Mouse (Mus musculus): ENCODE measurements around the gene Cebpzos.
A peak's percentile ranks its signal among the peaks of the same experiment; 100 is the strongest.

Gene Cebpzos

DNA sequence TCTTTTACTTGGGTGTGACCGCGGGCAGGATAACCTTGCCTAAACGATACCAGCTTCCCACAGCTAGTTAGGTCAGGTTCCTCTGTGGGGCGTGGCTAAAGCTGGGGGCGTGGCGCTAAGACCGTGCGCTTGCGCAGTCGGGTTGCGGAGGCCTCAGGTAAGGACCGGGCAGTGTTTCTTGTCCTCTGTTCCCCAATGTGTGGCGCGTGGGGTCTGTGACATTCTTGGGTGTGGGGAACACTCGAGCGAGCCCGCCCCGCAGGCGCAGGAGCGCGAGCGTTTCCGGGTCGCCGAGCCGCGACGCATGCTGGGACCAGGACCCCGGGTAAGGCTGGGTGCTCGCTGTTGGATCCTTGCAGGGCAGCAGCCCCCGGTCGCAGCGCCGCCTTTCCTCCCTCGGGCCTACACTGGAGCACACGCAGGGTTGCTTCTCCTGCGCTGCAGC lies at the start of gene Cebpzos:
Gene Cebpzos (plus strand): TSS at position 132 of the 445 bp plus-strand sequence.
- peak; percentile 91 for DNase-seq

DNA sequence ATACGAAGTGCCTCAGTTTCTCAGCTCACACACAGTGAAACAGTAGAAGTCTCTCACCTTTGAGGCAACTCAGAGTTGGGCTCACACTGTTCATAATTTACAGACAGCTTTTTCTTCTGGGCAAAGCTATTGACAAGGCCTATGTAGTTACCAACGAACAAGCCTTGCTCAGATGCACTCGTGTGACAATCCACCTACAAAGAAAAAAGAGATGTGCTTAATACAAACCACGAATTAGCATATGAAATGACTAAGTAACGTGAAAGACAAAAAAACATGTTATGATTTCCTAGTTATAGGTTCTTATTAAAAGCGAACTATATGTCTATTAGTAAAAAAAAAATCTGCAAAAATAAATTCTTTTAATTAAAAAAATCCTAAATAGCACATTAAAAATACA lies 42.4 kb upstream of the Cebpzos start:
- DNase-seq, result no peak

DNA sequence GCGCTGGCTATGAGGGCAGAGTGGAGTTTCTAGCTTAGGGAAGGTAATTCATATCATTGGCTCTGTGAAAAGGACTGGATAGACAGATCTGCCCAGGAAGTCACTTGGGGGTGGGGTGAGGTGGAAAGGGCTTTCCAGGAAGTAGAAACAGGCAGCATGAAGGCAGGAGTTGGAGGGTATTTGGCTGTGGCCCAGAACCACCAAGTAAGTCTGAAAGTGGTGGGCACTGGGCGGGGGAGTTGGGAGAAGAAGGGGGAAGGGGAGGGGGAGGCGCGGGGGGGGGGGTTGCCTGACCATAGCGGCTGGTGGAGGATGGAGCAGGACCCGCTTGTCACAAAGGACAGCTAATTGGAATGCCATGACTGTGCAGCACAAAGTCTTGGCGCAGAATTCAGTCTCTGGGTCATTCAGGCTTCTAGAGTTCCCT lies 34.4 kb upstream of the Cebpzos start:
- DNase-seq, result peak; percentile 34 to 46

DNA sequence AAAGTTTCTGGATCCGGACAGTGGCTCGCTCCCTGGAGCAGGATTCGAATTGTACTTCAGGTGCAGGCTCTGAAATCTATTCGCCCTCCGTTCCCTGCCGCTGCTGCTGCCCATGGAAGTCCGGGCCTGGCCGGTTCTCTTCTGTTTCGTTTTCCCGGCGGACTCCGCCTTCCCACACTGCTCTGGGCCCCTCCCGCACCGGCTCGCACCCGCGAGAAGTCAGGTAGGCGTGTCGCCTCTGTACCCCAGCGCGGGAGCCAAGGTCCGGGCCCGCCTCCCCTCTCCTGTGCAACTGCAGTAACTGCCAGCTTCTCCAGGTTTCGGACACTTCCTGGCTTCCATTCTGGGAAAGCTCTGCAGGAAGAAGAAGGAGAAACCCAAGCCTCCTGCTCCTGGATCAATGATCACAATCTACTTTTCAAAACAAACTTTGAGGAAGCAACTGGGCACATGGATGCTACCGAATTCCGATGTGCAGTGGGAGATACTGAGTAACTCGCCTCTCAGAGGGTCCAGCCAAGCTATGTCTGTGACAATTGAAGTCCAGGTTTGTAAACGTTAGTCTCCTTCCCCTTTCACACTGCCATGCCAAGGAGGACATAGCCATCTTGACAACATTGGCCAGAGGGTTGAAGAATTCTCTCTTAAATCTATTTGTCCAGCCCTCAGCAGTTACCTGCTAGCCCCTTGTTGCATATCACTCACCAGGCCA lies 33.7 kb upstream of the Cebpzos start, which contains the start of gene Eif2ak2:
Gene Eif2ak2 (minus strand): TSS at position 173 of the 712 bp plus-strand sequence.
- DNase-seq, result peak; percentile 94 to 95

DNA sequence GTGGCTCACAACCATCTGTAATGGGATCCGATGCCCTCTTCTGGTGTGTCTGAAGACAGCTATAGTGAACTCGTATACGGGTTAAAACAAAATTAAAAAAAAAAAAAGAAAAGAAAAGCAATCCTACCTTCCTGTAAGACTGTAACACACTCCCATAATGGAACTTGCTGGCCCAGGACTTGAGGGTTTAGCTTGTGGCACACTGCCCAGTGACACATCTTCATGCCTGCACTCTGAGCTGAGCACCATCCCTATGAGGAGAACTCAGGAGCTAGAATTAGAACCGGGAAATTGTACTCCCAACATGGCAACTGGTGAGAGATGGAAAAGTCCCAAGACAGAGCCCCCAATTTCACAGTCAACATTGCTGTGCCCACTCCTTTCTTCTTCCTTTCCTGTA lies 33.0 kb upstream of the Cebpzos start:
- DNase-seq, result no peak

DNA sequence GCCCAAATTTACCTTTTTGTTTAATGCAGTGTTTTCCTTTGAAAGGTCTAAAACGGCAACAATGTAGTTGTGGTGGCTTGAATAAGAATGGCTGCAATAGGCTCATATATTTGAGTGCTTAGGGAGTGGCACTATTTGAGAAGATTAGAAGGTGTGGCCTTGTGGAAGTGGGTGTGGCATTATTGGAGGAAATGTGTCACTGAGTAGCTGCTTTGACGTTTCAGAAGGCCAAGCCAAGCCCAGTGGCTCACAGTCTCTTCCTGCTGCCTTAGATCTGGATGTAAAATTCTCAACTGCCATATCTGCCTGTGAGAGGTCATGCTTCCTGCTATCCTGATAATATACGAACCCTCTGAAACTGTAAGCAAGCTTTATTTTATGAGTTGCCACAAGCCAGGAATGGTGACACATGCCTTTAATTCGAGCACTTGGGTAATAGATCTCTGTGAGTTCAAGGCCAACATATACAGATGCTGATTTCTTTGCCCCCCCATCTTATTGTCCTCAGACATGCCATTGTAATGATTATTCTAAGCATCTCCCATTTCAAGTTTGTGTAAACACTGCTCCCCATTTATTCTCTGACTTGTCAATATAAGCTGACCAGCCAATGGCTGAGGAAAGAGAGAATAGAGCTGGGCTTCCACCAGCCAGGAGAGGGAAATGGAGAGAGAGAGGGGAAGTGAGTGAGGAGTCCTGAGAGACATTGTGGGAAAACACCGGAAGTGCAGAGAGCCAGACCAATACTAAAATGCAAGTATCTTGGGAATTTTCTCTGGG lies 30.8 kb upstream of the Cebpzos start:
- DNase-seq, result no peak

DNA sequence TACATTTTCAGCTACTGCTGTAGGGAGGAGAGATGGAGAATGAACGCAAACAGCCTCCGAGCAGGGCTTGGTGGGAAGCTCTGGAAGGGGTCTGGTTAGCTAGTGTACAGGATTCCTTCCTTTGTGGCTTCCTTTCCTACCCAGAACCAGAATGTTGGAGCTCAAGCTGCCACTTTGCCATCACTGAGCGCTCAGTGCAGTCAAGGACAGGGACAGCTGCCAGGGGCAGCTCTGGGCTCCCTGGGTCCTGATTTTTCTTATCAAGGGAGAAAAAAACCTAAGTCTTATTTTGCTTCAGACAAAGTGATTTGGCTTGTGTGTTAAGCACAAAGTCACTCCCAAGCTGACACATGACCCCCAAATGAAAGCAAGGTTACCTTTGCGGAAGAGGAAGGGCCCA lies 27.7 kb upstream of the Cebpzos start:
- DNase-seq, result no peak

DNA sequence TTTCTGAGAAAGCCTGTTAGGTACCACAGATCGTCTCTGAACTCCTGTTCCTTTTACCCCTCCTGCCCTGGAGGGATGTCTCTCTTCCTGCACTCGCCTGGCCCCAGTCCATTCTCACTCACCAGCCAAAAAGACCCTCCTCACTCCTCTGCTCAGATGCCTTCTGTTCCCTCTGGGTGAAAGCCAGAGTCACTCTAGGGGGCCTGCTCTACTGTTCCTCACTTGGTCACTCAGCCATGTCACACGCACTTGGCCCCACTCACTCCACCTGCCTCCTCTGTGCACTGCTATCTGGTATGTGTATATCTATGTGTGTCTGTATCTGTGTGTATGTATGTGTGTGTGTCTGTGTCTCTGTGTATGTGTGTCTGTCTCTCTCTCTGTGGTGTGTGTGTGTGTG lies 27.1 kb upstream of the Cebpzos start:
- DNase-seq, result no peak

DNA sequence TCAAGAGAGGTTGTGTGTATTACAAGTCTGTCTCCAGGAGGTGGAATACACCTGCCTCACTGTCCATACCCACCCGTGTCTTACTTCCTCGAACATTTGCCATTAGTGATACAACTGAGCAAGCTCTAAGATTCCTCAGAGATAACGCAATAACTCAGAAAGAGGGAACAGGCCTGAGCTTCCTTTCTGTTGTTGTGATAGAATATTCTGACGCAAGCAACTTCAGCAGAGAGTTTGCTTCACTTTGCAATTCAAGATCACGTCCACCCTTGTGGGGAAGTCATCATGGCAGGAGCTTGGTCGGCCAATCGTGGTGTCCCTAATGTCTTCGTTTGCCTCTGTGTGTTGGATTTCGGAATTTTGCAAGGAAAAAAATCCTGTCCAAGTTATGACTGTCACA lies 25.3 kb upstream of the Cebpzos start:
- no peak for DNase-seq

DNA sequence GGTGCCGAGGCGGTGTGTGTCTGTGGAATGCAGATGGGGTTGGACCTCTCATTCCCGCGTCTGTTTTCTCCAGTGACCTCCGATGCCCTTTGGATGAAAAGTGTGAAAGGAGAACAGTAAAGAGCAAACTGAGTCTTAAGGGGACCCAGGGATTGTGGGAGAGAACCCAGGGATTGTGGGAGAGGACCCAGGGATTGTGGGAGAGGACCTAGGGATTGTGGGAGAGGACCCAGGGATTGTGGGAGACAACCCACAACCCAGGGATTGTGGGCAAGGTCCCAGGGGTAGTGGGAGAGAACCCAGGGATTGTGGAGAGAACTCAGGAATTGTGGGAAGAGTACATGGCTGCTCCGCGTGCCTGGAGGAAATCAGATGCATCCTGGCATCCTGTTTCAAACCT lies 21.3 kb upstream of the Cebpzos start:
- DNase-seq, result no peak

DNA sequence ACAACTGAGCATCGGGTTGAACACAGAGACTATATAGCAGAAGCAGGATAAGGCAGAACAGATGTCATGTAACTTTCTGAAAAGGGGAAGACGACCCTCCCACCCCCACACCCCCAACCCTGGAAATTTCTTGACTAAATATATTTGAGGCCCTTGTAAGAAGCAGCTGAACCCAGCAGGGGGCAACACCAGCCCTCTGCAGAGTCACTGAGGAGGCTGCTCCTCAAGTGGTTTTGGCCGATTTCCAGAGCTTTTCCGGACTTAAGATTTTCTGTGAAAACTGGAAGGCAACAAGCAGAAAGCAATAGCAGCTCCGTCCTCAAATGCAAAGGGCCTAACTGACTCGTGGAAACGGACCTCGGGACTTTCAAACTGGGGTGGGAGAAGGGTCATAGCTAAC lies 20.9 kb upstream of the Cebpzos start:
- DNase-seq, result peak; percentile 64 to 81

DNA sequence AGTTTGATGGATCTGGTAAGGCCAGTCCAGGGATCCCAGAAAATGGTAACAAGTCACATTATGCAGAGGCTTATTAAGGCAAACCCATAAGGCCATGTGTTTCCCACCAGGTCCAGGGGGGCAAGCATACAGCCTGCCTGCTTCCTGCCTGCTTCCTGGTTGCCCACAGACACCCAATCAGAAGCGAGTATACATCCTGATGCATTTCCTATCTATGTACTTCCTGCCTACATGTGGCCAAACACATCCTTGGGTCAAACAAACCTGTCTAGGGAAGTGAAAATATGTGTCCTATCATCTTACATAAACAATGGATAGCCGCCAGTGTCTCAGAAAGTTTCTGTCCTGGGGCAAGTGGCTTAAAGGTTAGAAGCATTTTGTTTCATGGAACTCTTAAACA lies 13.1 kb upstream of the Cebpzos start:
- no peak for DNase-seq

DNA sequence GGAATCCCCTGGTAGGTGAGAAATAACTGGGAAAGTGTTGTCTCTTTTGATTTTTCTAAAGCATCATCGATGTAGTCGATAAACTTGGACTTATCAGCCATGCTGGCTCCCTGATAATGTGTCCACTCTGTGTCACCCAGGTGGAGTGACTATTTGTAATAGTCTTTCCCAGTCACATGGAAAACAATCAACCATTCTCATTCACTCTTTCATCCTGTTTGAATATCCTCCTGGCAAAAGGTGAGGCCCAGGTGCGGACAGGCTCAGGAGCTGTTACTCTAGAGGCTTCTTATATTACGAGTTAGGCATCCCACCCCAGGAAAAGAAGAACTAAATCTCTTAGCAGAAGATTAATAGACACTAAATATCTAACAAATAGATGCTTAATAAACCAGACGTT lies 9.4 kb upstream of the Cebpzos start, which contains the start of gene Sult6b1:
Gene Sult6b1 (minus strand): TSS at position 101 of the 400 bp plus-strand sequence.
- DNase-seq, result no peak

DNA sequence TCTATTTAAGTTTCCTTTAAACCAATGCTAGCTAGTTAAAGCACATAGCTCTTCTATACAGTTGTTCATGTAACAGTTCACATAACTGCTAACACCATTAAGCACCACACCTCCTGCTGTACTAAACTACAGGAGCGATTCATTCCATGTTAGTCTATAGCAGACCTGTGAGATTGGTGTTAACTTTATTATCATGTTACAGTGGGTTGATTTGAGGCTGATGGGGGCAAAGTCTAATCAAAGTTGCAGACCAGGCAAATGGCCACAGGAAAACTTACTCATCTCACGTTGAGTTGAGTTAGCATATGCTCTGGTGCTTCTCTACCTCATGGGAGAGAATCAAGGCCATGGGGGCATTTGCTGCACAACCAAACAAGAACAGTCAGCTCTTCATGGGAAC lies 6.9 kb upstream of the Cebpzos start:
- no peak for DNase-seq

DNA sequence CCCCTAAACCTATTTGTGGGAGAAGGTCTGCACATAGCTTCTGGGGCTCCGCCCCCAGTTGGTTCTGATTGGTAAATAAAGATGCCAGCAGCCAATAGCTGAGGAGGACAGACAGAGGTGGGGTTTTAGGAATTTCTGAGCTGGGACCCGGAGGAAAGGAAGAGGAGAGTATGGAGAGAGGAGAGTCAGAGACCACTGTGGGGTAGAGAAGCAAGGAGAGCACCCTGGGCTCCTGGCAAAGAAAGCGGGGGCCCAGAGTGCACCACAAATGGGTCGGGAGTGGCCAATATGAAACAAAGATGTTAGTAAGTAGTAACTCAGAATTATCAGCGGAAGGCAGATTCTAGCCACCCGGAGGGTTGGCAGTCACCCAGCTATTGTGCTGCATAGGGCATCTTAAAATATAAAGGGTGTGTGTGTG lies 3.4 kb upstream of the Cebpzos start:
- DNase-seq, result peak in 1 of 2 experiments; percentile 37

DNA sequence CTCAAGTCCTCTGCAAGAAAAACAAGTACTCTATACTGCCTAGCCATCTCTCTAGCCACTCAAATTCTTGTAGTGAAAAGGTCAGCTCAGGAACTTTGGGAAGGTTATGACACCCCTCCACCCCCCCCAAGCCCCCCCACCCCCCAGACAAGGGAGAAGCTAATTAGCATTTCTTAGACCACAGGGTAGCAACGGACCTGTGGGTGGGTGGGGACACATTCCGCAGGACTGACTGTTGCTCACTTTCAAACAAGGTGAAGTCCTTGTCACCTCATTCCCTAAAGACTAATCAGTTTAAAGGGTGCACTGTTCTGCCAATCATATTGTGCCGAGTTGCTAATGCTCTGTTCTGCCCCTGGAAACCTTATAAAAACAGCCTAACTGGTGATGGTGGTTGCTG lies 2.4 kb upstream of the Cebpzos start:
- no peak for DNase-seq

DNA sequence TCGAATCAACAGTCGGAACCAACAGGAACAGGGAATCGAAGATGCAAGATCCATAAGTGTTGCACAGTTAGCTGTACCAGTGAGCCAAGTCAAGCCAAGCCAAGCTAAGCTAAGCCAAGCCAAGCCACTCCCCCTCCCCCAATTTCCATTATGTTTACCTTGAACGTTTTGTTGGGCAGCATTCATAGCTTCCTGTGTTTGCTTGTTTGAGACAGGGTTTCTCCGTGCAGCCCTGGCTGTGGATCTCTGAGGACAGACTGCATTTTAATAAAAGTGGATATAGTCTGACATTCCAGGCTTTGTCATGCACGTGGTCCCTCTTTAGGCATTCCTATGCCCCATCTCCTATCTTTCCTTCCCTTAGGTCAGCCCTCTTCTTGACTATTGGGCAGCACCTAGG lies 528 bp upstream of the Cebpzos start:
- no peak for DNase-seq

DNA sequence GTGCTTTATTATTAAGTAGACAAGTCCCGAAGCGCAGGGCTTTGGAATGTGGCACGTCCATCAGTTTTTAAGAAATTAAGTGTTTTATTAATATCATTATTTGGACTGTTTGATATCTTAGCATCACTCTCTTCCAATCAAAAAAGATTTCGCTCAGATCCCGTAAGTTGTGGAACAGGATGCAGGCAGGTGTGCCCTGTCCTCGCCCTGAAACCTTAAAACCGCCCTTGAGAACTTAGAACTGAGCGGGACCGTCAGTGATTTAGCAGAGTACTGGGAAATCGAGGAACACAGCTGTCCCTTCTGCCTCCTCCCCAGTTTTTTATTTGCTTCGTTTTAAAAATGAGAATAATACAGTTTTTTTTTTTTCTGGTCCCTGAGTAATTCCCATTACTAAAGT lies 599 bp downstream of the Cebpzos start:
- DNase-seq, result peak in 1 of 2 experiments; percentile 10

DNA sequence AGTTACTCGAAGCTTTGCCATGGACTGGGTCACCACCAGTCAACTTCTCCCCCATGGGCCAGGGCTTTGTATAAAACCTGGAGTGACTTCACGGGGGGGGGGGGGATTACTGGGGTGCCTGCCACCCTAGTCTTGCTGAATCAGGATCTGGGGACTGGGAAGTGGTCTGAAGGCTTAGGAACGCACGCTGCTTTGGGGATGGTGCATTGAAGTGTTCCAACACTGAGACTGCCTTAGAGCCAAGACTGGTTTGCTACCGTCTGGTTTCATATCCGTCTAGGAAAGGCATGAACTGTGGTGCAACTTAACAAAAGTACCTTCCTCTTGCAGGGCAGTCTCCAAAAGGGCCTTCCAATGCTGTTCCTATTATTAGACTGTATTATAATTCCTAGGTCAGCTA lies 1.4 kb downstream of the Cebpzos start:
- DNase-seq, result no peak

DNA sequence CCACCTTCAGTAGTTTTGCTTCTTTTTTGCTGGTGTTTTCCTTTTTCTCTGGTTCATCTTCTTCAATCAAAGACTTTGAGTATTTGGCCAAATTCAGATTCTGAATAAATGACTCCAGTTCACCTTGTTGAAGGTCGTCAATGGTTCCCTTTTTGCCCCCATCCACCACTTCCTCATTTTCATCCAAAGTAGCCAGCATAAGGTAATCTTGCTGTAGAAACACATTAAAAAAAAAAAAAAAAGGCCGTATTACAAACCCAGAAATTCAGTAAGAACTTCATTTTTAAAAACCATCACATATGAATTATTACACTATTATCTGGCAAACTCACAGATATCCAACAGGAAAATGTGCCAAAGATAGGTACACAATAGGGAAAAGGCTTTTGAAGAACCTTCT lies 19.6 kb downstream of the Cebpzos start:
- DNase-seq, result no peak

DNA sequence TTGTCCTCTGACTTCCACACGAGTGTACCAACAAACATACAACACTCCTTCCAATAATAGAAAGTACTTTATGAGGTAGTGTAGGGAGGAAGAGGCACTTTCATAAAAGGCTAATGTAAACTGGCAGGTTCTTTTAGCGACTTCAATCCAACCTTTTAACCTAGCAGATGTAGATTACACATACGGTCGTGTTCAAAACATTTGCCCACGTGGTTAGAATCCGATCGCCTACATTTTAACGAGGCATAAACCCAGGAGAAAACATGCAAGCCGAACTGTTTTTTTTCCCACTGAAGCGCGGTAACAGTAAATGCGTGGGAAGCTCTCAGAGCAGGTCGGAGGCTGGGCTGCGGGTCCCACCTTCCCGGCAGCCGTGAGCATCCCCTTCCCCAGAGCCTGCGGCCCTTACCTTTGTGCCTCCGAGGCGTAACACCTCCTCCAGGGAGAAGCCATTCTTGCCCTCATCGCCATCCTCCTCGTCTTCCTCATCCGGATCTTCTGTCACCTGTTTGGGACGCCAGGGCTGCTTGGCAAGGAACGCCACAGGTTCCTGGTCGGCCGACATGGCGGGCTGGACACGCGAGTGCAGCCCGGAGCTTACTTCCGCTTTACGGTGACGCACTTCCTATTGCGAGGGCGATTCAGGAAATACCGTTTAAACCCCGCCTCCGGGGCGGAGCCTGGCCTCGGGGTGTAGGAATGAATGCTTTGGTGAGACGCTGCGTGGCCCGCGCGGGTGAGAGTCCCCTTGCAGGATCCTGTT lies 20.3 kb downstream of the Cebpzos start, which contains the start of the genes Cebpz and Ndufaf7:
Gene Cebpz (minus strand): TSS at position 601 of the 763 bp plus-strand sequence.
Gene Ndufaf7 (plus strand): TSS at position 671 of the 763 bp plus-strand sequence.
- peak; percentile 98 to 99 for DNase-seq

DNA sequence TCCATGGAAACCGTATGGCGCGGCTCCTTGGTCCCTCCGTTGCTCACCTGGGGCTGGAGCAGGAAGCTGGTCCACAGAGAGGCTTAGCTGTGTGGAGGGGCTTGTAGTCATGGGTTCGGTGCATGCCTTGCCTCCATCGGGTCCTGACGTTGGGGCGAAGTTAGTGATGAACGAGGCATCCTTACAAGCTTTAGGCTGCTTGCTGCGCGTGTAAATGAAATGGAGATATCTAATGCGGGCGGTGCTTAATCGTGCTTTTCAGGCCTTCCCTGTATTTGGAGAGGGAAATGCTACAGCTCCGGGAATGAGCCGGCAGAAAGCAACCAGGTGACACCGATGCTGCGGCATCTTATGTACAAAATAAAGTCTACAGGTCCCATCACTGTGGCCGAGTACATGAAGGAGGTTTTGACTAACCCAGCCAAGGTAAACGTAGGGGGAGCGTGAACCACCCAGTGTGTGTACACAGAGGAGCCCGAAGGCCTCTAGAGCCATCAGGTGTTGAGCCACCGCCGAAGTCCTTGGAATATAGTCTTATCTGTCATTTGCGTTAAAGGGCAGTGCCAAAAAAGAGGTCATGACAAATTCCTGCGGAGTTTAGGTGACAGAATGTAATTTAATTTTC lies 21.0 kb downstream of the Cebpzos start:
- peak in 1 of 2 experiments; percentile 10 for DNase-seq

DNA sequence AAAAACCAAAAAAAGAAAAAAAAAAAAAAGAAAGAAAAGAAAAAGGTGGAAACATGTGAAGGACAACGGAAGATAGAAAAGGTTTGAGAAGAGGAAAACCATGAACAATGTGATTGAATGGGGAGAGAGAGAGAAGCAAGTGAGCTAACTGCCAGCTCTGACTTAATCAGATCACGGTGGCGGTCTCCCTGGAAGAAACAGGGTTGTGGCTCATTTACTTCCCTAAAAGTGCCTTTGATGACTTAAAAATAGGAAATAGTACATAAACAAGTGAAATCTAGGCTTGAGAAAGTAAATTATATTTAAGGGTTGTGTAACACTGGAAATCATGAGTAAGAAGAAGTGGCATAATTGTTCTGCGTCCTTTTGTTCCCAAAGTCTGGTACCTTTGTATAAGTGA lies 22.6 kb downstream of the Cebpzos start:
- no peak for DNase-seq

Measured in kidney, postnatal 36 days (tissue).